Mouse (Mus musculus) right cerebral cortex, adult 2 months (tissue): ENCODE data around the gene Vps54.
A peak's percentile ranks its signal among the peaks of the same experiment; 100 is the strongest.
"Not testable (repeated sequence)": the region's sequence is repeated elsewhere in the genome, so short reads cannot be mapped to it uniquely, and the experiment has no call there.

Experiments
- DNase-seq, 2 experiments: peaks; one replicate each; pipeline ENCODE4 v3.0.0; 2021 to 2022; ENCODE audit warnings: low spot score in 2 of 2

Gene Vps54

GRCm38 (mm10) chr11:21239021-21239661 is at the start of gene Vps54:
Gene Vps54, plus strand, starts transcription at chr11:21239281.
- peak; percentile 29 to 43 for DNase-seq

- DNase-seq: not testable (repeated sequence)
Observed at GRCm38 (mm10) chr11:21191821-21192220, 47.3 kb upstream of the Vps54 start.

- DNase-seq: no peak
Observed at GRCm38 (mm10) chr11:21194851-21195250, 44.2 kb upstream of the Vps54 start.

- DNase-seq: no peak
Observed at GRCm38 (mm10) chr11:21209046-21209445, 30.0 kb upstream of the Vps54 start.

- DNase-seq: not testable (repeated sequence)
Observed at GRCm38 (mm10) chr11:21209701-21210100, 29.4 kb upstream of the Vps54 start.

- DNase-seq: no peak
Observed at GRCm38 (mm10) chr11:21217419-21217818, 21.7 kb upstream of the Vps54 start.

- DNase-seq: no peak
Observed at GRCm38 (mm10) chr11:21219281-21219680, 19.8 kb upstream of the Vps54 start.

GRCm38 (mm10) chr11:21219851-21220587 is 19.1 kb upstream of the Vps54 start:
- no peak for DNase-seq

- DNase-seq: no peak
Observed at GRCm38 (mm10) chr11:21220754-21221153, 18.3 kb upstream of the Vps54 start.

GRCm38 (mm10) chr11:21221396-21221795 is 17.7 kb upstream of the Vps54 start:
- no peak for DNase-seq

- no peak for DNase-seq
Observed at GRCm38 (mm10) chr11:21222606-21223207, 16.4 kb upstream of the Vps54 start.

- DNase-seq: no peak
Observed at GRCm38 (mm10) chr11:21223539-21223938, 15.5 kb upstream of the Vps54 start.

- no peak for DNase-seq
Observed at GRCm38 (mm10) chr11:21224041-21224440, 15.0 kb upstream of the Vps54 start.

GRCm38 (mm10) chr11:21224446-21224845 is 14.6 kb upstream of the Vps54 start:
- no peak for DNase-seq

GRCm38 (mm10) chr11:21224983-21225382 is 14.1 kb upstream of the Vps54 start:
- no peak for DNase-seq

- no peak for DNase-seq
Observed at GRCm38 (mm10) chr11:21235381-21235780, 3.7 kb upstream of the Vps54 start.

- DNase-seq: no peak
Observed at GRCm38 (mm10) chr11:21235821-21236220, 3.3 kb upstream of the Vps54 start.

GRCm38 (mm10) chr11:21236996-21237395 is 2.1 kb upstream of the Vps54 start:
- no peak for DNase-seq

GRCm38 (mm10) chr11:21237474-21238278 is 1.4 kb upstream of the Vps54 start:
- no peak for DNase-seq

GRCm38 (mm10) chr11:21238279-21239020 is 631 bp upstream of the Vps54 start:
- peak in 1 of 2 experiments; percentile 40 for DNase-seq

- no peak for DNase-seq
Observed at GRCm38 (mm10) chr11:21239763-21240509, 855 bp downstream of the Vps54 start.
